Mouse (Mus musculus) testis, adult 2 months (tissue): ENCODE results near the gene Gm10553.
"Not testable (repeated sequence)": the region's sequence is repeated elsewhere in the genome, so short reads cannot be mapped to it uniquely, and the experiment has no call there.

ENCODE experiments used
- CTCF ChIP-seq: fragments of 200-500 bp; IDR thresholded peaks from 2 replicates; pipeline ENCODE4 v1.5.1; 2012; ENCODE audit warnings: low read depth, mild to moderate bottlenecking, inconsistent platforms, low read length, moderate library complexity; ENCODE audit not compliant: control insufficient read depth, insufficient read depth, insufficient replicate concordance
- POLR2A ChIP-seq: fragments of 200-500 bp; IDR thresholded peaks from 2 replicates; pipeline ENCODE4 v1.6.1; 2012; ENCODE audit warnings: low read depth, mild to moderate bottlenecking, inconsistent platforms, low read length, moderate library complexity; ENCODE audit not compliant: control insufficient read depth

- TF ChIP-seq CTCF, POLR2A: not testable (repeated sequence)
Observed at GRCm38 (mm10) chr1:85111572-85111971, 11.6 kb downstream of the Gm10553 start.
